In the genomic region with DNA sequence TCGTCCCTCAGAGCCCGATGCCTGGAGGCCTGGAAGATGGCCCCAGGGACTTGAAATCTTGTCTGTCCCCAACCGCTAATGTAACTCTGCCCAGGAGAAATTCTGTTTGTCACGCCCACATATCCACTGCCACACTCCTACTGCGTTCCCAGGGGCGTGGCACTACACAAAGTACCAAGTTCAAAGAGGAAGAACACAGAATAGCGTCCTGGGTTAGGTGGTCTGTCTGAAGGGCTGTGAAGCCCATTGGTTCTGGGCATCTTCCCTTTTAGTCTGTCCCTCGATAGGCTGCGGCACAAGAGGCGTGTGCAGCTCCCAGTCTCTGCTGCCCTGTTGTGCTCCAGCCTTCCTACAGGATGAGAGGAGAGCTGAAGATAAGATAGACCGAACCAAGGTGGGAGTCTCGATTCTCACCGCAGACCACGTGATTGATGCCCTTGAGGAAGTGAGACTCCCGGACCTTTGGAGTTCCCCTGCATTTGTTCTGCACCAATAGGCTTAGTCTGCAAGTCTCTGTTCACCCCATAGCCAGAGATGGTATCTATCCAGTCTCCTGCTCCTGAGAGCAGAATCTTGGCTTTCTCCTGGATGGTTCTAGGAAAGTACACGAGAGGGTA, we compare ENCODE assay signal across 8 mouse cellular contexts. TPM values are rescaled to one million over a fixed set of nuclear protein-coding genes. Genes with fewer than 3 reads are reported as not detected.
DNase-seq lines count a peak whose midpoint lies in the region; ATAC-seq and TF ChIP-seq lines count a peak whose summit lies in the region.

No protein-coding gene starts in this region.

- POLR2A ChIA-PET in Patski (lab: Charles Lee), result interaction anchor here (1.0 to 1.3 kb wide), 2 partner anchors 10 to 20 kb away, joined by 3 to 5 read pairs; no protein-coding TSS in a partner anchor

- no peak overlapping the region for H3K27ac ChIP-seq in heart, embryonic 12.5 days (ENCODE audit: poor library complexity, severe bottlenecking)
- peak overlapping the region; percentile 5; the same call in 1 of the 2 replicates for H3K27ac ChIP-seq in forebrain, embryonic 16.5 days (ENCODE audit: low read length)
- H3K27ac ChIP-seq in kidney, postnatal 0 days, result peak overlapping the region; percentile 69
- no peak overlapping the region for H3K27ac ChIP-seq in midbrain, embryonic 11.5 days (ENCODE audit: low read depth, low read length)

- intact Hi-C loops in heart, postnatal 36 days (cut with DNase I), result no loop called here

- H3K9me3 ChIP-seq in heart, embryonic 12.5 days (replicated peaks), result no peaks in the 10 kb centered on the region
- no peaks in the 10 kb centered on the region for H3K9me3 ChIP-seq in forebrain, embryonic 16.5 days (ENCODE audit: control insufficient read depth, low read length)
- no peaks in the 10 kb centered on the region for H3K9me3 ChIP-seq in kidney, postnatal 0 days (replicated peaks; ENCODE audit: low read length)
- no peaks in the 10 kb centered on the region for H3K9me3 ChIP-seq in midbrain, embryonic 11.5 days (ENCODE audit: control insufficient read depth, low read length)

- peak overlapping the region; percentile 88 for H3K4me2 ChIP-seq in heart, embryonic 12.5 days
- peak overlapping the region; percentile 83 for H3K4me2 ChIP-seq in forebrain, embryonic 16.5 days (ENCODE audit: low read length)
- peak overlapping the region; percentile 89 for H3K4me2 ChIP-seq in kidney, postnatal 0 days (ENCODE audit: low read length)
- peak overlapping the region; percentile 89 for H3K4me2 ChIP-seq in midbrain, embryonic 11.5 days

- H3K36me3 ChIP-seq in heart, embryonic 12.5 days, result no peaks in the 10 kb centered on the region
- H3K36me3 ChIP-seq in forebrain, embryonic 16.5 days (ENCODE audit: control insufficient read depth, insufficient read depth), result no peaks in the 10 kb centered on the region
- H3K36me3 ChIP-seq in kidney, postnatal 0 days (ENCODE audit: insufficient read depth, low read length), result no peaks in the 10 kb centered on the region
- H3K36me3 ChIP-seq in midbrain, embryonic 11.5 days (ENCODE audit: control insufficient read depth, insufficient read depth, low read length), result no peaks in the 10 kb centered on the region

- DNase-seq in heart, postnatal 36 days, result no peak
- DNase-seq in Patski (ENCODE audit: low read depth, low spot score), result no peak
- peak; percentile 65 for DNase-seq in kidney, postnatal 0 days (ENCODE audit: low spot score)
- DNase-seq in midbrain, embryonic 11.5 days (ENCODE audit: low spot score, missing footprints), result peak; percentile 88
- peak; percentile 79 for DNase-seq in testis, postnatal 14 days (ENCODE audit: low spot score)
- no peak for DNase-seq in layer of hippocampus, adult 8-10 months (ENCODE audit: low spot score in 2 of 2)

- CTCF ChIA-PET in Patski (lab: Charles Lee), result interaction anchor here (1.2 to 3.2 kb wide), 4 partner anchors 16 to 49 kb away, joined by 3 to 14 read pairs (median 6); a partner anchor contains a TSS

- H3K4me3 ChIP-seq in heart, embryonic 12.5 days, result peak overlapping the region; percentile 86
- peak overlapping the region; percentile 81 for H3K4me3 ChIP-seq in forebrain, embryonic 16.5 days (replicated peaks; ENCODE audit: low read length)
- peak overlapping the region; percentile 70 for H3K4me3 ChIP-seq in kidney, postnatal 0 days (replicated peaks; ENCODE audit: low read depth, low read length)
- peak overlapping the region; percentile 68 for H3K4me3 ChIP-seq in midbrain, embryonic 11.5 days (ENCODE audit: low read depth, low read length)

- H3K27me3 ChIP-seq in heart, embryonic 12.5 days (replicated peaks), result peaks cover 22% of the 10 kb centered on the region
- H3K27me3 ChIP-seq in Patski, result no peaks in the 10 kb centered on the region
- no peaks in the 10 kb centered on the region for H3K27me3 ChIP-seq in forebrain, embryonic 16.5 days (replicated peaks; ENCODE audit: control insufficient read depth, insufficient read depth, low read length)
- no peaks in the 10 kb centered on the region for H3K27me3 ChIP-seq in kidney, postnatal 0 days (ENCODE audit: insufficient read depth, low read length)
- peaks cover 25% of the 10 kb centered on the region for H3K27me3 ChIP-seq in midbrain, embryonic 11.5 days (ENCODE audit: control insufficient read depth, insufficient read depth, low read length)

- TF ChIP-seq CTCF in Patski (IDR thresholded peaks at IDR 0.05), result no peak
- no peak for TF ChIP-seq CTCF in kidney, postnatal 0 days (IDR thresholded peaks at IDR 0.05; ENCODE audit: low read depth)

- 1% methylated on average over 16 of the region's 16 CpGs for WGBS in heart, embryonic 12.5 days
- WGBS in forebrain, embryonic 16.5 days, result 1% methylated on average over 16 of the region's 16 CpGs
- 2% methylated on average over 16 of the region's 16 CpGs for WGBS in kidney, postnatal 0 days
- 4% methylated on average over 16 of the region's 16 CpGs for WGBS in midbrain, embryonic 11.5 days

- H3K9ac ChIP-seq in heart, embryonic 12.5 days, result peak overlapping the region; percentile 80
- peak overlapping the region; percentile 65 for H3K9ac ChIP-seq in forebrain, embryonic 16.5 days (replicated peaks; ENCODE audit: low read depth, low read length)
- peak overlapping the region; percentile 71 for H3K9ac ChIP-seq in kidney, postnatal 0 days (ENCODE audit: low read depth, low read length)
- peak overlapping the region; percentile 48 for H3K9ac ChIP-seq in midbrain, embryonic 11.5 days (ENCODE audit: low read length)

- peaks cover 10% of the 10 kb centered on the region for H3K4me1 ChIP-seq in heart, embryonic 12.5 days (replicated peaks)
- peaks cover 10% of the 10 kb centered on the region for H3K4me1 ChIP-seq in forebrain, embryonic 16.5 days (replicated peaks; ENCODE audit: control insufficient read depth, insufficient read depth, low read length)
- H3K4me1 ChIP-seq in kidney, postnatal 0 days (replicated peaks; ENCODE audit: insufficient read depth, low read length), result peaks cover 15% of the 10 kb centered on the region; the same call in 1 of the 2 replicates
- peaks cover 9% of the 10 kb centered on the region for H3K4me1 ChIP-seq in midbrain, embryonic 11.5 days (ENCODE audit: control insufficient read depth, insufficient read depth, low read length)

- in situ Hi-C loops in Patski (cut with MboI; ENCODE audit: low pct_unique_long_range_greater_than_20kb), result loop anchor here (25.0 kb wide), 1 partner anchor 1549 kb away; a partner anchor contains a TSS

- 0 out of 2 replicates have a peak, but pooled peaks have one; percentile 7 for ATAC-seq in heart, embryonic 12.5 days (ENCODE audit: insufficient number of reproducible peaks, low FRiP score)
- peak; percentile 60 for ATAC-seq in Patski
- ATAC-seq in forebrain, embryonic 16.5 days, result 0 out of 2 replicates have a peak, but pooled peaks have one; percentile 3
- peak; percentile 37 for ATAC-seq in kidney, postnatal 0 days (replicated peaks; ENCODE audit: low FRiP score, low read depth)
- ATAC-seq in midbrain, embryonic 11.5 days (ENCODE audit: low FRiP score), result no peak

RNA-seq across cellular contexts. Expression of a gene that starts 11.8 kb away (rescaled TPM):
- polyA plus RNA-seq in heart, embryonic 12.5 days (2016; fragmentation: Nextera tagmentation; extraction: Ambion mirVana), result 3.3 and 5.3 TPM in 2 replicates
- total RNA-seq in heart, postnatal 36 days (2021), result 1 to 10 TPM; 3.5 to 3.9 TPM
- 3.4 TPM for polyA plus RNA-seq in Patski (2021)
- 2.8 and 3.9 TPM in 2 replicates for polyA plus RNA-seq in forebrain, embryonic 16.5 days (2015; fragmentation: Nextera tagmentation; extraction: Ambion mirVana)
- polyA plus RNA-seq in kidney, postnatal 0 days (2015; fragmentation: Nextera tagmentation; extraction: Ambion mirVana), result 4.4 and 10.3 TPM in 2 replicates
- 7.4 and 11.5 TPM in 2 replicates for polyA plus RNA-seq in midbrain, embryonic 11.5 days (2014; fragmentation: Nextera tagmentation; extraction: Ambion mirVana)
- total RNA-seq in layer of hippocampus, adult 8-10 months (2022), result 1 to 10 TPM in 2 of 4 experiments, under 1 TPM in 2; 0.40 to 3.0 (median 1.0) TPM

RNA-seq across cellular contexts. Expression of a gene that starts 12.3 kb away (rescaled TPM):
- 0.39 and 0.52 TPM in 2 replicates for polyA plus RNA-seq in heart, embryonic 12.5 days (2016; fragmentation: Nextera tagmentation; extraction: Ambion mirVana)
- 10 to 100 TPM; 17.8 to 26.2 TPM for total RNA-seq in heart, postnatal 36 days (2021)
- 9.5 TPM for polyA plus RNA-seq in Patski (2021)
- polyA plus RNA-seq in forebrain, embryonic 16.5 days (2015; fragmentation: Nextera tagmentation; extraction: Ambion mirVana), result 1.4 and 2.0 TPM in 2 replicates
- polyA plus RNA-seq in kidney, postnatal 0 days (2015; fragmentation: Nextera tagmentation; extraction: Ambion mirVana), result 10.2 and 10.5 TPM in 2 replicates
- 0.40 and 0.73 TPM in 2 replicates for polyA plus RNA-seq in midbrain, embryonic 11.5 days (2014; fragmentation: Nextera tagmentation; extraction: Ambion mirVana)
- total RNA-seq in layer of hippocampus, adult 8-10 months (2022), result 1 to 10 TPM; 2.2 to 3.4 (median 3.1) TPM

RNA-seq across cellular contexts. Expression of a gene that starts 21.1 kb away (rescaled TPM):
- 4.3 and 4.4 TPM in 2 replicates for polyA plus RNA-seq in heart, embryonic 12.5 days (2016; fragmentation: Nextera tagmentation; extraction: Ambion mirVana)
- 10 to 100 TPM; 21.0 to 22.7 TPM for total RNA-seq in heart, postnatal 36 days (2021)
- polyA plus RNA-seq in Patski (2021), result 63.9 TPM
- polyA plus RNA-seq in forebrain, embryonic 16.5 days (2015; fragmentation: Nextera tagmentation; extraction: Ambion mirVana), result 7.2 and 7.6 TPM in 2 replicates
- 5.2 and 5.3 TPM in 2 replicates for polyA plus RNA-seq in kidney, postnatal 0 days (2015; fragmentation: Nextera tagmentation; extraction: Ambion mirVana)
- polyA plus RNA-seq in midbrain, embryonic 11.5 days (2014; fragmentation: Nextera tagmentation; extraction: Ambion mirVana), result 3.6 and 3.9 TPM in 2 replicates
- total RNA-seq in layer of hippocampus, adult 8-10 months (2022), result 10 to 100 TPM; 45.7 to 73.5 (median 57.9) TPM

RNA-seq across cellular contexts. Expression of a gene that starts 33.2 kb away (rescaled TPM):
- polyA plus RNA-seq in heart, embryonic 12.5 days (2016; fragmentation: Nextera tagmentation; extraction: Ambion mirVana), result 7.6 and 7.7 TPM in 2 replicates
- total RNA-seq in heart, postnatal 36 days (2021), result 10 to 100 TPM; 12.5 to 13.5 TPM
- polyA plus RNA-seq in Patski (2021), result 39.2 TPM
- polyA plus RNA-seq in forebrain, embryonic 16.5 days (2015; fragmentation: Nextera tagmentation; extraction: Ambion mirVana), result 1.6 TPM in 2 replicates
- polyA plus RNA-seq in kidney, postnatal 0 days (2015; fragmentation: Nextera tagmentation; extraction: Ambion mirVana), result 32.0 and 33.2 TPM in 2 replicates
- polyA plus RNA-seq in midbrain, embryonic 11.5 days (2014; fragmentation: Nextera tagmentation; extraction: Ambion mirVana), result 2.2 and 2.3 TPM in 2 replicates
- 10 to 100 TPM in 2 of 4 experiments, 1 to 10 TPM in 2; 6.8 to 25.6 (median 12.4) TPM for total RNA-seq in layer of hippocampus, adult 8-10 months (2022)

RNA-seq across cellular contexts. Expression of a gene that starts 38.2 kb away (rescaled TPM):
- 397 and 428 TPM in 2 replicates for polyA plus RNA-seq in heart, embryonic 12.5 days (2016; fragmentation: Nextera tagmentation; extraction: Ambion mirVana)
- total RNA-seq in heart, postnatal 36 days (2021), result 100 to 1,000 TPM; 385 to 411 TPM
- polyA plus RNA-seq in Patski (2021), result 1,050 TPM
- polyA plus RNA-seq in forebrain, embryonic 16.5 days (2015; fragmentation: Nextera tagmentation; extraction: Ambion mirVana), result 451 and 473 TPM in 2 replicates
- polyA plus RNA-seq in kidney, postnatal 0 days (2015; fragmentation: Nextera tagmentation; extraction: Ambion mirVana), result 732 and 795 TPM in 2 replicates
- 592 and 633 TPM in 2 replicates for polyA plus RNA-seq in midbrain, embryonic 11.5 days (2014; fragmentation: Nextera tagmentation; extraction: Ambion mirVana)
- 100 to 1,000 TPM; 240 to 284 (median 258) TPM for total RNA-seq in layer of hippocampus, adult 8-10 months (2022)

Comparison
In these comparisons a context has a peak if more than half of its experiments do, and no peak if none do; other contexts are left out.
1. H3K27ac ChIP-seq: peak in forebrain, embryonic 16.5 days (single experiment) and kidney, postnatal 0 days (single experiment); none in heart, embryonic 12.5 days (single experiment) and midbrain, embryonic 11.5 days (single experiment).
2. DNase-seq: peak in kidney, postnatal 0 days (single experiment), midbrain, embryonic 11.5 days (single experiment) and testis, postnatal 14 days (single experiment); none in heart, postnatal 36 days (0 of 2), Patski (single experiment) and layer of hippocampus, adult 8-10 months (0 of 2).
3. Peak in every context shown above with its lines, with median percentiles within 50 percentile points of each other: H3K4me2 ChIP-seq, H3K4me3 ChIP-seq and H3K9ac ChIP-seq.